Mouse (Mus musculus): ENCODE measurements around the gene Slc35f6. TPM values are rescaled to one million over a fixed set of nuclear protein-coding genes. Genes with fewer than 3 reads are reported as not detected.

The Slc35f6 gene
- polyA plus RNA-seq, 1 experiment from 2014 or later: 28.8 TPM

GRCm38 (mm10) chr5:30609918-30610645, 37.7 kb upstream of the Slc35f6 start:
- DNase-seq (ENCODE audit: low spot score) (no peak), ATAC-seq (ENCODE audit: low FRiP score) (no peak)
- H3K4me3 ChIP-seq (ENCODE audit: low read depth, low read length): no peak overlapping the region
- no peaks in the 10 kb centered on the region for H3K27me3 ChIP-seq (ENCODE audit: control insufficient read depth, insufficient read depth, low read length)
- no peak overlapping the region for H3K9ac ChIP-seq (ENCODE audit: low read depth, low read length)
- no peaks in the 10 kb centered on the region for H3K36me3 ChIP-seq (ENCODE audit: control insufficient read depth, insufficient read depth, low read length)
- H3K4me1 ChIP-seq (replicated peaks; ENCODE audit: control insufficient read depth, insufficient read depth, low read length): no peaks in the 10 kb centered on the region
- H3K9me3 ChIP-seq (ENCODE audit: control insufficient read depth, low read length): no peaks in the 10 kb centered on the region
- H3K4me2 ChIP-seq (replicated peaks; ENCODE audit: low read depth, low read length): no peak overlapping the region
- WGBS: 86% methylated on average over 8 of the region's 8 CpGs
- no peak overlapping the region for H3K27ac ChIP-seq (ENCODE audit: low read depth, low read length)

DNA sequence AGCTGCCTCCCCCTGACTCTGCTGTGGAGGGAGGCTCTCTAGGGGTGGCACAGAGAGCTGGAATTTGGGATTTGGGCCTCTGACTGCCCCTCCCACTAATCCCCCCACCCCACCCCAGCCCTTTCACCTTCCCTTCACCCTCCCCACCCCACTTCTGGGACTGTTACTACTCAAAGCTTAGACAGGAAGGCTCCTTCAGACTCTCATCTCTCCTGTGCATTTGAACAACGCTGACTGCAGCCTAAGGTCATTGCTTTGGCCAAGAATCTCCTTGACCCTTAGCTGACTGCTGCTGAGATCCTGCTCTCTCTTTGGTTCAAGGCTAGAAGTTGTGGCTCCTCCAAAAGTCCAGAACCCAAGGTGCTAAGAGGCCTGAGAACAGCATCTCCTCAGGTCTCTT, 36.6 kb upstream of the Slc35f6 start:
- Histone ChIP-seq H3K27ac (ENCODE audit: low read depth, low read length) (no peak overlapping the region), H3K4me2 (replicated peaks; ENCODE audit: low read depth, low read length) (no peak overlapping the region), H3K9ac (ENCODE audit: low read depth, low read length) (no peak overlapping the region), H3K27me3 (ENCODE audit: control insufficient read depth, insufficient read depth, low read length) (no peaks in the 10 kb centered on the region), H3K4me1 (replicated peaks; ENCODE audit: control insufficient read depth, insufficient read depth, low read length) (no peaks in the 10 kb centered on the region), H3K4me3 (ENCODE audit: low read depth, low read length) (no peak overlapping the region), H3K9me3 (ENCODE audit: control insufficient read depth, low read length) (no peaks in the 10 kb centered on the region), H3K36me3 (ENCODE audit: control insufficient read depth, insufficient read depth, low read length) (no peaks in the 10 kb centered on the region)
- no peak for ATAC-seq (ENCODE audit: low FRiP score)
- 83% methylated on average over 1 of the region's 1 CpGs for WGBS
- no peak for DNase-seq (ENCODE audit: low spot score)

DNA sequence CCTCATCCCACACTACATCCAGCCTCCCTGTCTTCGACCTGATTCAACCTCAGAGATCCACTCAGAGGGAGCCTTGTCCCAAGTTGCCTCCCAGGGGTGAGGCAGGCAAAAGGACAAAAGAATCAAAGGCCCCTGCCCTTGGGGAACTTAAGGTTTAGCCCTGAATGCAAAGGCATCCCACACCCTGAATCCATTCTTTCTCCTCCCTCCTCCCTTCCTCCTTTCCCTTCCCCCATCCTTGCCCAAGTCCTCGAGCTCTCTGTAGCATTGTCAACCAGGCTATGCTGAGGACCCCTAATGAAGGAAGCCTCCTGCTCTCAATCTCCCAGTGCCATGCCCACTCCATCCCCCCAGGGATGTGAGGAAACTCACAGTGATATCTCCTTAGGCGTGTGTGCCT, 36.0 kb upstream of the Slc35f6 start:
- ATAC-seq (ENCODE audit: low FRiP score) (no peak), DNase-seq (ENCODE audit: low spot score) (no peak)
- Histone ChIP-seq H3K27ac (ENCODE audit: low read depth, low read length) (no peak overlapping the region), H3K4me1 (replicated peaks; ENCODE audit: control insufficient read depth, insufficient read depth, low read length) (no peaks in the 10 kb centered on the region), H3K36me3 (ENCODE audit: control insufficient read depth, insufficient read depth, low read length) (no peaks in the 10 kb centered on the region), H3K4me2 (replicated peaks; ENCODE audit: low read depth, low read length) (no peak overlapping the region), H3K9me3 (ENCODE audit: control insufficient read depth, low read length) (no peaks in the 10 kb centered on the region), H3K4me3 (ENCODE audit: low read depth, low read length) (no peak overlapping the region), H3K9ac (ENCODE audit: low read depth, low read length) (no peak overlapping the region), H3K27me3 (ENCODE audit: control insufficient read depth, insufficient read depth, low read length) (no peaks in the 10 kb centered on the region)
- 25% methylated on average over 3 of the region's 3 CpGs for WGBS

DNA sequence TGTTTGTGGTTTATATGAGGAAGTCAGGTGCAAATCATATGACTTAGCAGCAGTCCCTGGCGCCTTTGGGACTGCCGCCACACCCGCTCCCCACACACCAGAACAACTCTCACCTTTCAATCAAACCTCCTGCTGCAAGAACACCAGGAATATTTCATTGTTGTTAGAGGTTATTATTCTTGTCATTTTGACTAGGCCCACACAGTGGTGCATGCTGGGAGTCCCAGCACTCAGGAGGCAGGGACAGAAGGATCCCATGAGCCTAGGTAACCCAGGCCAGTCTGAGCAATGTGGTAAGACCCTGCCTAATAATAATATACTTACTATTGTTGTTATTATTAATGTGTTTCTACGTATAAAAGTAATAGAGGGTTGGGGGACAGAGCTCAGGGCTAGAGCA, 35.2 kb upstream of the Slc35f6 start:
- Histone ChIP-seq H3K4me1 (replicated peaks; ENCODE audit: control insufficient read depth, insufficient read depth, low read length) (no peaks in the 10 kb centered on the region), H3K4me2 (replicated peaks; ENCODE audit: low read depth, low read length) (no peak overlapping the region), H3K9me3 (ENCODE audit: control insufficient read depth, low read length) (no peaks in the 10 kb centered on the region), H3K36me3 (ENCODE audit: control insufficient read depth, insufficient read depth, low read length) (no peaks in the 10 kb centered on the region), H3K4me3 (ENCODE audit: low read depth, low read length) (no peak overlapping the region), H3K27ac (ENCODE audit: low read depth, low read length) (no peak overlapping the region), H3K27me3 (ENCODE audit: control insufficient read depth, insufficient read depth, low read length) (no peaks in the 10 kb centered on the region), H3K9ac (ENCODE audit: low read depth, low read length) (no peak overlapping the region)
- DNase-seq (ENCODE audit: low spot score) (no peak), ATAC-seq (ENCODE audit: low FRiP score) (no peak)
- 95% methylated on average over 4 of the region's 4 CpGs for whole genome bisulfite sequencing

GRCm38 (mm10) chr5:30613242-30613641, 34.5 kb upstream of the Slc35f6 start:
- Histone ChIP-seq H3K27ac (ENCODE audit: low read depth, low read length) (no peak overlapping the region), H3K4me2 (replicated peaks; ENCODE audit: low read depth, low read length) (no peak overlapping the region), H3K36me3 (ENCODE audit: control insufficient read depth, insufficient read depth, low read length) (no peaks in the 10 kb centered on the region), H3K27me3 (ENCODE audit: control insufficient read depth, insufficient read depth, low read length) (no peaks in the 10 kb centered on the region), H3K9ac (ENCODE audit: low read depth, low read length) (no peak overlapping the region), H3K9me3 (ENCODE audit: control insufficient read depth, low read length) (no peaks in the 10 kb centered on the region), H3K4me3 (ENCODE audit: low read depth, low read length) (no peak overlapping the region), H3K4me1 (replicated peaks; ENCODE audit: control insufficient read depth, insufficient read depth, low read length) (no peaks in the 10 kb centered on the region)
- no peak for ATAC-seq (ENCODE audit: low FRiP score)
- DNase-seq (ENCODE audit: low spot score): no peak
- WGBS: 88% methylated on average over 8 of the region's 8 CpGs

- Histone ChIP-seq H3K9ac (ENCODE audit: low read depth, low read length) (no peak overlapping the region), H3K4me1 (replicated peaks; ENCODE audit: control insufficient read depth, insufficient read depth, low read length) (no peaks in the 10 kb centered on the region), H3K4me2 (replicated peaks; ENCODE audit: low read depth, low read length) (no peak overlapping the region), H3K9me3 (ENCODE audit: control insufficient read depth, low read length) (no peaks in the 10 kb centered on the region), H3K27me3 (ENCODE audit: control insufficient read depth, insufficient read depth, low read length) (no peaks in the 10 kb centered on the region), H3K4me3 (ENCODE audit: low read depth, low read length) (no peak overlapping the region), H3K27ac (ENCODE audit: low read depth, low read length) (no peak overlapping the region), H3K36me3 (ENCODE audit: control insufficient read depth, insufficient read depth, low read length) (no peaks in the 10 kb centered on the region)
- ATAC-seq (ENCODE audit: low FRiP score) (no peak), DNase-seq (ENCODE audit: low spot score) (no peak)
- WGBS: 55% methylated on average over 1 of the region's 1 CpGs
Measured at GRCm38 (mm10) chr5:30614221-30614620, 33.5 kb upstream of the Slc35f6 start.

DNA sequence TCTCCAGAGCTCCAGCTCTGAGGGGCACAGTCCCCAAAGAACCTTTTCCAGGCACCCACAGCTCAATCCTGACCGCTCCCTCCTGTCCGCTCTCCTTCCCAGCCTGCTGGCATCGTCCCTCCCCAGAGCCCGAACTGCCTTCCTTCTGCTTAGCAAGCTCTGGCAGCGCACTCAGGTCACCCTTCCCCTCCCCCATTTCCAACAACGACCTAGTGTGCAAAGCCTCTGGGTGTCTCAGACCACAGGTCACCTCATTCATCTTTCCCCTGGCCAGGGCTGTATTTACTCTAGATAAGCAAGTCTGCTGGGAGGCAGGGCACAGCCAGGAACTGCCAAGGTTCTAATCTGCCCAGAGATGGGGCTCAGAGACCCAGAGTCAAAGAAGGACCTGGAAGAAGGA, 32.3 kb upstream of the Slc35f6 start:
- Histone ChIP-seq H3K4me3 (ENCODE audit: low read depth, low read length) (no peak overlapping the region), H3K4me1 (replicated peaks; ENCODE audit: control insufficient read depth, insufficient read depth, low read length) (no peaks in the 10 kb centered on the region), H3K9me3 (ENCODE audit: control insufficient read depth, low read length) (no peaks in the 10 kb centered on the region), H3K9ac (ENCODE audit: low read depth, low read length) (no peak overlapping the region), H3K27me3 (ENCODE audit: control insufficient read depth, insufficient read depth, low read length) (0 out of 2 replicates have a peak, but pooled peaks cover under 1% of the 10 kb centered on the region), H3K36me3 (ENCODE audit: control insufficient read depth, insufficient read depth, low read length) (no peaks in the 10 kb centered on the region), H3K27ac (ENCODE audit: low read depth, low read length) (no peak overlapping the region), H3K4me2 (replicated peaks; ENCODE audit: low read depth, low read length) (no peak overlapping the region)
- WGBS: 44% methylated on average over 6 of the region's 6 CpGs
- no peak for ATAC-seq (ENCODE audit: low FRiP score)
- no peak for DNase-seq (ENCODE audit: low spot score)

DNA sequence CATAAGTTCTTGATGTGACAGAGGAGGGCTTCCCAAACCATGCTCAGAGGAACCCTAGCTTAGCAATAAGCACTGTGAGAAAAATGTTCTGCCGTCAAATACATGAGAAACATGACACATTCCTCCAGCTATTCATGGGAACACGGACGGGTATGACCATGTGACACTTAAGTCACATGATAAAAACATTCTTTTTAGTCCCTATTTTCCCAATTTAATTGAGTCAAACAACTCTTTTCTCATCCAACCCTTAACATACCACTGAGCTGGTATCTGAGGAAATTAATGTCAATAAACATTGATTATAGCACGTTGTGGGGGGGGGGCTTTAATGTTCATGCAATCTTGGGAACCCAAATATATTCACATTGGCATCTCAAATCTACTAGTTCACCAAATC, 31.9 kb upstream of the Slc35f6 start:
- Histone ChIP-seq H3K27me3 (ENCODE audit: control insufficient read depth, insufficient read depth, low read length) (peaks cover 4% of the 10 kb centered on the region; the same call in 1 of the 2 replicates), H3K4me2 (replicated peaks; ENCODE audit: low read depth, low read length) (no peak overlapping the region), H3K9ac (ENCODE audit: low read depth, low read length) (no peak overlapping the region), H3K4me3 (ENCODE audit: low read depth, low read length) (no peak overlapping the region), H3K36me3 (ENCODE audit: control insufficient read depth, insufficient read depth, low read length) (no peaks in the 10 kb centered on the region), H3K4me1 (replicated peaks; ENCODE audit: control insufficient read depth, insufficient read depth, low read length) (no peaks in the 10 kb centered on the region), H3K27ac (ENCODE audit: low read depth, low read length) (no peak overlapping the region), H3K9me3 (ENCODE audit: control insufficient read depth, low read length) (no peaks in the 10 kb centered on the region)
- WGBS: 74% methylated on average over 4 of the region's 4 CpGs
- DNase-seq (ENCODE audit: low spot score) (no peak), ATAC-seq (ENCODE audit: low FRiP score) (no peak)

DNA sequence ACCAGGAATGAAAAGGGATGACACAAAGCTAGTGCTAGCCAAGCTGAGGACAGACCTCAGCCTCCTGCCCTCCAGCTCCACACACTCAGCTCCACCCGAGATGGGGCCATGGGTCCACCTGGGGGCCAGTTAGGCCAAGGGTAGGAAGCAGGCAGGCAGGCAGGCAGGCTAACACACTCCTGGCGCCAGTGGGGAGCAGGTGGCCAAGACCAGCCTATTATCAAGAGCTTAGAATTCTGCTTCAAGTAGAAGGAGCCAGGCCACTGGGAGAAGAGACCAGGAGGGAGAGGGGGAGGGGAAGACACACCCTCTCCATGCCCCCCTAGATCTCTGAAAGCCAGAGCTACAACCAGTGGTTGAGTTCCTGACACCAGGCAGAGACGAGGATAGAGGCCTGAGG, 31.1 kb upstream of the Slc35f6 start:
- WGBS: 34% methylated on average over 3 of the region's 3 CpGs
- ATAC-seq (ENCODE audit: low FRiP score): 0 out of 2 replicates have a peak, but pooled peaks have one; percentile 25
- H3K27me3 ChIP-seq (ENCODE audit: control insufficient read depth, insufficient read depth, low read length): peaks cover 11% of the 10 kb centered on the region
- H3K4me3 ChIP-seq (ENCODE audit: low read depth, low read length): no peak overlapping the region
- no peaks in the 10 kb centered on the region for H3K4me1 ChIP-seq (replicated peaks; ENCODE audit: control insufficient read depth, insufficient read depth, low read length)
- H3K27ac ChIP-seq (ENCODE audit: low read depth, low read length): no peak overlapping the region
- no peak overlapping the region for H3K9ac ChIP-seq (ENCODE audit: low read depth, low read length)
- peak; percentile 22 for DNase-seq (ENCODE audit: low spot score)
- no peak overlapping the region for H3K4me2 ChIP-seq (replicated peaks; ENCODE audit: low read depth, low read length)
- no peaks in the 10 kb centered on the region for H3K9me3 ChIP-seq (ENCODE audit: control insufficient read depth, low read length)
- no peaks in the 10 kb centered on the region for H3K36me3 ChIP-seq (ENCODE audit: control insufficient read depth, insufficient read depth, low read length)

Measured in hindbrain, embryonic 11.5 days (tissue).